Mouse (Mus musculus): ENCODE measurements around the gene Ly86. TPM values are rescaled to one million over a fixed set of nuclear protein-coding genes. Genes with fewer than 3 reads are reported as not detected.

Ly86 gene
- polyA plus RNA-seq, 1 experiment from 2014 or later: 14.1 TPM

- Histone ChIP-seq H3K4me3 (replicated peaks) (no peak overlapping the region), H3K9ac (no peak overlapping the region), H3K9me3 (no peaks in the 10 kb centered on the region), H3K27ac (peak overlapping the region; percentile 89; the same call in 1 of the 2 replicates), H3K4me2 (0 out of 2 replicates have a peak overlapping the region, but pooled peaks have one; percentile 64), H3K27me3 (replicated peaks) (no peaks in the 10 kb centered on the region), H3K36me3 (no peaks in the 10 kb centered on the region), H3K4me1 (peaks cover 37% of the 10 kb centered on the region)
- WGBS: 55% methylated on average over 3 of the region's 3 CpGs
- ATAC-seq (ENCODE audit: insufficient read depth, low FRiP score, low read depth): no peak
Observed at GRCm38 (mm10) chr13:37451471-37451870, 106.5 kb downstream of the Ly86 start.

GRCm38 (mm10) chr13:37452022-37452941 lies 107.3 kb downstream of the Ly86 start:
- Histone ChIP-seq H3K27me3 (replicated peaks) (no peaks in the 10 kb centered on the region), H3K4me1 (peaks cover 45% of the 10 kb centered on the region), H3K4me2 (peak overlapping the region; percentile 64), H3K4me3 (replicated peaks) (peak overlapping the region; percentile 36), H3K27ac (peak overlapping the region; percentile 89), H3K36me3 (no peaks in the 10 kb centered on the region), H3K9ac (0 out of 2 replicates have a peak overlapping the region, but pooled peaks have one; percentile 11), H3K9me3 (no peaks in the 10 kb centered on the region)
- ATAC-seq (ENCODE audit: insufficient read depth, low FRiP score, low read depth): peak; percentile 90
- WGBS: 4% methylated on average over 22 of the region's 22 CpGs

GRCm38 (mm10) chr13:37453203-37453602 lies 108.2 kb downstream of the Ly86 start:
- 5% methylated on average over 13 of the region's 13 CpGs for whole genome bisulfite sequencing
- Histone ChIP-seq H3K27me3 (replicated peaks) (no peaks in the 10 kb centered on the region), H3K36me3 (no peaks in the 10 kb centered on the region), H3K27ac (peak overlapping the region; percentile 89), H3K9ac (no peak overlapping the region), H3K9me3 (no peaks in the 10 kb centered on the region), H3K4me1 (peaks cover 52% of the 10 kb centered on the region), H3K4me3 (replicated peaks) (peak overlapping the region; percentile 36; the same call in 1 of the 2 replicates), H3K4me2 (peak overlapping the region; percentile 64)
- peak; percentile 29 for ATAC-seq (ENCODE audit: insufficient read depth, low FRiP score, low read depth)

GRCm38 (mm10) chr13:37454356-37454755 lies 109.3 kb downstream of the Ly86 start:
- H3K4me2 ChIP-seq: no peak overlapping the region
- peaks cover 52% of the 10 kb centered on the region for H3K4me1 ChIP-seq
- no peak overlapping the region for H3K4me3 ChIP-seq (replicated peaks)
- H3K27ac ChIP-seq: peak overlapping the region; percentile 52; the same call in 1 of the 2 replicates
- 52% methylated on average over 6 of the region's 6 CpGs for WGBS
- no peak overlapping the region for H3K9ac ChIP-seq
- no peaks in the 10 kb centered on the region for H3K36me3 ChIP-seq
- no peaks in the 10 kb centered on the region for H3K27me3 ChIP-seq (replicated peaks)
- ATAC-seq (ENCODE audit: insufficient read depth, low FRiP score, low read depth): no peak
- H3K9me3 ChIP-seq: no peaks in the 10 kb centered on the region

- H3K4me1 ChIP-seq: peaks cover 60% of the 10 kb centered on the region
Observed at GRCm38 (mm10) chr13:37455561-37455960, 110.6 kb downstream of the Ly86 start.

GRCm38 (mm10) chr13:37457007-37457827 lies 112.2 kb downstream of the Ly86 start:
- peaks cover 58% of the 10 kb centered on the region for H3K4me1 ChIP-seq
- 22% methylated on average over 11 of the region's 11 CpGs for WGBS
- no peak overlapping the region for H3K4me3 ChIP-seq (replicated peaks)
- no peak overlapping the region for H3K9ac ChIP-seq
- peak; percentile 80 for ATAC-seq (ENCODE audit: insufficient read depth, low FRiP score, low read depth)
- no peaks in the 10 kb centered on the region for H3K36me3 ChIP-seq
- no peaks in the 10 kb centered on the region for H3K27me3 ChIP-seq (replicated peaks)
- no peak overlapping the region; the same call in 1 of the 2 replicates for H3K4me2 ChIP-seq
- no peaks in the 10 kb centered on the region for H3K9me3 ChIP-seq
- H3K27ac ChIP-seq: peak overlapping the region; percentile 85

More at GRCm38 (mm10) chr13:37455561-37455960, 110.6 kb downstream of the Ly86 start:
- no peak overlapping the region for H3K4me2 ChIP-seq
- 66% methylated on average over 3 of the region's 3 CpGs for WGBS
- no peaks in the 10 kb centered on the region for H3K36me3 ChIP-seq
- peak overlapping the region; percentile 85 for H3K27ac ChIP-seq
- ATAC-seq (ENCODE audit: insufficient read depth, low FRiP score, low read depth): no peak
- no peak overlapping the region for H3K9ac ChIP-seq
- H3K9me3 ChIP-seq: no peaks in the 10 kb centered on the region
- H3K27me3 ChIP-seq (replicated peaks): no peaks in the 10 kb centered on the region
- no peak overlapping the region for H3K4me3 ChIP-seq (replicated peaks)

- no peaks in the 10 kb centered on the region for H3K36me3 ChIP-seq
- peaks cover 45% of the 10 kb centered on the region for H3K4me1 ChIP-seq
- WGBS: 83% methylated on average over 5 of the region's 5 CpGs
- H3K4me2 ChIP-seq: no peak overlapping the region
- no peaks in the 10 kb centered on the region for H3K9me3 ChIP-seq
- no peaks in the 10 kb centered on the region for H3K27me3 ChIP-seq (replicated peaks)
- H3K9ac ChIP-seq: no peak overlapping the region
- no peak overlapping the region for H3K4me3 ChIP-seq (replicated peaks)
- H3K27ac ChIP-seq: no peak overlapping the region; the same call in 1 of the 2 replicates
- no peak for ATAC-seq (ENCODE audit: insufficient read depth, low FRiP score, low read depth)
Observed at GRCm38 (mm10) chr13:37458557-37458956, 113.5 kb downstream of the Ly86 start.

GRCm38 (mm10) chr13:37459022-37459421 lies 114.0 kb downstream of the Ly86 start:
- no peak for ATAC-seq (ENCODE audit: insufficient read depth, low FRiP score, low read depth)
- 69% methylated on average over 10 of the region's 10 CpGs for WGBS

GRCm38 (mm10) chr13:37459957-37460930 lies 115.2 kb downstream of the Ly86 start:
- H3K9me3 ChIP-seq: no peaks in the 10 kb centered on the region
- H3K27me3 ChIP-seq (replicated peaks): no peaks in the 10 kb centered on the region
- H3K4me2 ChIP-seq: no peak overlapping the region
- H3K27ac ChIP-seq: peak overlapping the region; percentile 5; the same call in 1 of the 2 replicates
- no peak overlapping the region for H3K4me3 ChIP-seq (replicated peaks)
- ATAC-seq (ENCODE audit: insufficient read depth, low FRiP score, low read depth): no peak
- no peaks in the 10 kb centered on the region for H3K36me3 ChIP-seq
- 66% methylated on average over 28 of the region's 28 CpGs for WGBS
- H3K4me1 ChIP-seq: peaks cover 36% of the 10 kb centered on the region
- no peak overlapping the region for H3K9ac ChIP-seq

More at GRCm38 (mm10) chr13:37459022-37459421, 114.0 kb downstream of the Ly86 start:
- Histone ChIP-seq H3K36me3 (no peaks in the 10 kb centered on the region), H3K27ac (no peak overlapping the region), H3K4me2 (no peak overlapping the region), H3K4me3 (replicated peaks) (no peak overlapping the region), H3K9me3 (no peaks in the 10 kb centered on the region), H3K27me3 (replicated peaks) (no peaks in the 10 kb centered on the region), H3K9ac (no peak overlapping the region), H3K4me1 (peaks cover 42% of the 10 kb centered on the region)

- H3K9me3 ChIP-seq: no peaks in the 10 kb centered on the region
- no peak overlapping the region for H3K9ac ChIP-seq
- no peak overlapping the region for H3K27ac ChIP-seq
- ATAC-seq (ENCODE audit: insufficient read depth, low FRiP score, low read depth): no peak
- no peaks in the 10 kb centered on the region for H3K27me3 ChIP-seq (replicated peaks)
- 85% methylated on average over 12 of the region's 12 CpGs for WGBS
- H3K4me1 ChIP-seq: peaks cover 17% of the 10 kb centered on the region
- no peak overlapping the region for H3K4me3 ChIP-seq (replicated peaks)
- H3K36me3 ChIP-seq: no peaks in the 10 kb centered on the region
- H3K4me2 ChIP-seq: no peak overlapping the region
Observed at GRCm38 (mm10) chr13:37462049-37462702, 117.2 kb downstream of the Ly86 start.

Data from stomach, embryonic 15.5 days (tissue).